Mouse (Mus musculus) heart, embryonic 11.5 days (tissue): ENCODE measurements at regions not wholly inside any gene's neighbourhood (a gene's known extent, or its start where the extent isn't known, plus 50 kb on each side); places are given as distances from the start of the nearest gene placed in this dataset.
"Not testable (repeated sequence)": the region's sequence is repeated elsewhere in the genome, so short reads cannot be mapped to it uniquely, and the experiment has no call there.

Experiments
- ATAC-seq: fragments of 200-750 bp; cut with Nextera tagmentation; replicated peaks from 2 replicates; pipeline ENCODE4 v1.8.0; 2017; ENCODE audit warnings: moderate library complexity; ENCODE audit not compliant: insufficient number of reproducible peaks, low FRiP score, low TSS enrichment
- H3K27ac ChIP-seq: fragments of 300-500 bp; sonication (generic); 2 replicates; pipeline ENCODE4 v1.5.1; 2014; ENCODE audit warnings: mild to moderate bottlenecking, low read depth, low read length
- H3K27me3 ChIP-seq: fragments of 300-500 bp; sonication (generic); 2 replicates; pipeline ENCODE4 v1.6.1; 2014; ENCODE audit warnings: mild to moderate bottlenecking, low read length, mixed read lengths; ENCODE audit not compliant: control insufficient read depth, insufficient read depth
- H3K36me3 ChIP-seq: fragments of 300-500 bp; sonication (generic); 2 replicates; pipeline ENCODE4 v1.6.1; 2014; ENCODE audit warnings: mild to moderate bottlenecking, low read length, moderate library complexity, mixed read lengths; ENCODE audit not compliant: control insufficient read depth, insufficient read depth
- H3K4me1 ChIP-seq: fragments of 300-500 bp; sonication (generic); 2 replicates; pipeline ENCODE4 v1.6.1; 2014; ENCODE audit warnings: low read length; ENCODE audit not compliant: control insufficient read depth, insufficient read depth
- H3K4me2 ChIP-seq: fragments of 300-500 bp; sonication (generic); 2 replicates; pipeline ENCODE4 v1.6.1; 2014; ENCODE audit warnings: mild to moderate bottlenecking, moderate library complexity
- H3K4me3 ChIP-seq: fragments of 300-500 bp; sonication (generic); 2 replicates; pipeline ENCODE4 v1.5.1; 2014; ENCODE audit warnings: low read depth, low read length
- H3K9ac ChIP-seq: fragments of 300-500 bp; sonication (generic); 2 replicates; pipeline ENCODE4 v1.6.1; 2014; ENCODE audit warnings: mild to moderate bottlenecking, low read depth, low read length, moderate library complexity
- H3K9me3 ChIP-seq: fragments of 300-500 bp; sonication (generic); replicated peaks from 2 replicates; pipeline ENCODE4 v1.6.1; 2016; ENCODE audit warnings: low read length; ENCODE audit not compliant: control insufficient read depth
- WGBS: fragments of 180-500 bp; shearing (Covaris S2); extraction: QIAGEN DNeasy Blood & Tissue Kit; methylation state at CpG from one replicate; pipeline ENCODE4 v1.1.7; 2014; ENCODE audit not compliant: insufficient replicate concordance; 5-methylcytosine and 5-hydroxymethylcytosine counted together

DNA sequence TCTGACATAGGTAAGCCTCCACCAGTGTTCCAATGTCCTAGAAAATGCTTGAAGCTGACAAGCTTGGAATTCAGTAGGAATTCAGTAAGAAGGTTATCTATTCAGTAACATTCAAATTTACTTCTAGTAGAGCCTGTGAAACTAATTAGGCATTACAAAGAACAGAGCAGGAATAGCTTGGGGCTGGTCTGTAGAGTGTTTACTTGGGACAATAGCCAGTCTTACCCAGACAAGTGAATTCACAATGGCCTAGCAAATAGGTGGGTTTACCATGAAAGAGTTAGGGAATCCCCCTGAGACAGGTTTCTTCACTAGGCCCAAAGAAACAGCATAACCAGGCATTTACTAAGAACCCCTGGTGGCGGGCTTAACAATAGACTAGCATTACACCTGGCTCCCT, 212.5 kb upstream of the Fbxl4 start:
- WGBS: 87% methylated on average over 1 of the region's 1 CpGs
- ATAC-seq: not testable (repeated sequence)

DNA sequence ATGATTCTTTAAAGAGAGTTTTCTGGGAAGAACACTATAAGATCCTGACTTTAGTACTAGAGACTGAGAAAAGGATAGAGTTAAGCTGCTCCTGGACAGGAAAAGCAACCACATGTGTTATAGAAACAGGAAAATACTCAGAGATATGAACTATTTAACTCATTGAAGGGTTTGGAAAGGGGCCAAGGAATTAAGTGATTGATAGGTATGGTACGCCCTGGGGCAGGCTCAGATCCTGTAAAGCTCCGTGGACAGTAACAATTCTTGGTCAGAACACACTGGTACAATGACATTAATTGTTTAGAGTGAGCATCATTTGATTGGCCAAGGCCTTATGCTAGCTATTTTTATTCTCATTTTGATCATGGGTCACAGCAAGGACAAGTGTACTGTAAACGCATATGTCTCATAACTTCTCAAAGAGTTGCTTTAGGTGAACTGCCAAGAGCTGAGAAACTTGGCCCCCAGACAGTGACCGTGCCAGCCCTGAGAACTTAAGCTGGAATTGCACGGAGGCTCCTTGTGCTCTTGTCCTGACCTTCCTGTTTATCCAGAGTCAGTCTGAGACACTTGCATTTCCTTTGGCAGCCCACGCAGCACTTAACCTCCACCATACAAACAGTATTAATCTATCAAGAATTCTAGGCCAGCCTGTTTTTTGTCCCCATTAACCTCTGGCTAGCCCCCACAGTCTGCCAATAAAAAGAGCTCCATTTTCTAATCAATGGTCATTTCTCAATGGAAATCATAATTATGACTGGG, 210.5 kb upstream of the Fbxl4 start:
- Histone ChIP-seq H3K4me3 (no peak overlapping the region), H3K9me3 (no peaks in the 10 kb centered on the region), H3K4me2 (no peak overlapping the region), H3K27me3 (no peaks in the 10 kb centered on the region), H3K4me1 (no peaks in the 10 kb centered on the region), H3K36me3 (no peaks in the 10 kb centered on the region), H3K9ac (no peak overlapping the region), H3K27ac (no peak overlapping the region)
- no peak for ATAC-seq
- WGBS: 56% methylated on average over 6 of the region's 6 CpGs

More for the DNA sequence above, 212.5 kb upstream of the Fbxl4 start:
- H3K27me3 ChIP-seq, H3K27ac ChIP-seq, H3K9me3 ChIP-seq, H3K9ac ChIP-seq, H3K4me1 ChIP-seq, H3K4me2 ChIP-seq, H3K36me3 ChIP-seq, H3K4me3 ChIP-seq: not testable (repeated sequence)

DNA sequence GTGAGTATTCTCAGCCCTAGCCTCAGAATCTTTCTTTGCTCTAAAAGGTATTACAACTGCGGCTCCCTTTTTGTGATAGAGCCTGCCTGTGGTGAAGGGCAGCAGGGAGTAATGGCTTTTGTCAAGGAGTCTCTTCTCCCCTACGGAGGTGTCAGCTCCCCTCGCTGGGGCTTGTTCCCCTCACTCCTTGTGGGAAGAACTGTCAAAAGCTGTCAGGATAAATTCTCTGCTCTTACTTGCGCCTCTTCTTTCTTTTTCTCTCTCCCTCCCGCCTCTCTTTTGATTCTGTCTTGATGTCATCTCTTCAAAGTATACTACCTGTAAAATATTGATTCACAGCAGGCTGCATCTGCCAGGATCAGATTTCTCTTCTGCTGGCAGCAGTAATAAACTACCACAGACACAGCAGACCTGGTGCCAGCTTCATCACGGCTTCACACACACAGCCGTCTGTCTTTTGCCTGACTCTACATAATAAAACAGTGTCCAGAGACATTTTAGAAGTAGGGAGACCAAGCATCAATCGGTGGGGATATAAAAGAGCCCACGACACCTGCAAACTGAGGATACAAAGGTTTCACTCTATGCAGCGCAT, 205.3 kb upstream of the Fbxl4 start:
- peak overlapping the region; percentile 3; the same call in 1 of the 2 replicates for H3K4me2 ChIP-seq
- H3K9me3 ChIP-seq: no peaks in the 10 kb centered on the region
- H3K27ac ChIP-seq: no peak overlapping the region
- no peak for ATAC-seq
- H3K36me3 ChIP-seq: no peaks in the 10 kb centered on the region
- no peak overlapping the region for H3K4me3 ChIP-seq
- 20% methylated on average over 10 of the region's 10 CpGs for WGBS
- no peak overlapping the region for H3K9ac ChIP-seq
- no peaks in the 10 kb centered on the region for H3K4me1 ChIP-seq
- peaks cover 9% of the 10 kb centered on the region for H3K27me3 ChIP-seq

DNA sequence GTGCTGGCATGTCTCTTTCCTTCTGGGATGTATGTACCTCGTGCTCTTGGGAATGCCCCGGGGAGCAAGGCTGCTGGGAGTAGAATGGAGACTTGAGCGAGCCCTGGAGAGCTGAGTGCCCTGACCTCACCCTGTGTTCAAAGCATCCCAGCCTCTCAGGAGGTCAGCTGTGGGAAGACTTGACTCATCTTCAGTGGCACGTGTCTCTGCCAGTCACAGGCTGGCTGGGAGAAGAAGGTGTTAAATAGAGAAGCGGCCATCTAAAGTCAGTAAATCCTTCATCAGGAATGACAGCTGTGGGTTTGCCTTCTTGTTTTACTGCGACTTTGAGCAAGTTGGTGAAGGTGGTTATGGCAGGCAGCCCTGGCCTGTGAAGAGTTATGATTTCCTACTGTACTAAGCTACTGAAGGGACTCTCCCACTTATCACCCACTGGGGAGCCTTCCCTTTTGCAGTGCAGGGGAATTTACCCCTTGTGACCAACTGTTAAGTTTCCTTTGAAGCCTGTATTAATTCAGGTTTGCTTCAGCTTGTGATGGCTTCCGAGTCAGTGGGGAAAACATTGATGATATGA, 204.3 kb upstream of the Fbxl4 start:
- Histone ChIP-seq H3K4me2 (no peak overlapping the region), H3K4me1 (no peaks in the 10 kb centered on the region), H3K4me3 (no peak overlapping the region), H3K9ac (no peak overlapping the region), H3K36me3 (no peaks in the 10 kb centered on the region), H3K27me3 (peaks cover 9% of the 10 kb centered on the region), H3K9me3 (no peaks in the 10 kb centered on the region), H3K27ac (no peak overlapping the region)
- 14% methylated on average over 7 of the region's 7 CpGs for WGBS
- no peak for ATAC-seq

DNA sequence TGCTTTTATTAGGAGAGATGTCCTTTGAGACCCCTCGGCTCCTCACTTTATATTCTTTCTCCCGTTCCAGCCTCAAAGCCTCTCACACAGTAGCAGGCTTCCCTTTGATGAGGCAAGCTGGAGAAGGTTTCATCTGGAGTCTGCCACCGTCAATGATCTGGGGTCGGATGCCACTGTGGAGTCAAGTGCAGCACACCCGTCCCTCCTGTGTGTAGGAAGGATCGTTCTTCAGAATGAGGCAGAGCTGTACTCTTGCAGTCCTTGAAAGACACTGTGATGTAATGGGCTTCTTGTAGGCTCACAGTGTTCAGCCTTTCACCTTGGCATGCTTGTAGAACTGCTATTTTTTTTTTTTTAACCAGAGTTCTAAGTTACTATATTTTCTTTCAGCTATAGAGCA, 203.7 kb upstream of the Fbxl4 start:
- no peak overlapping the region for H3K4me2 ChIP-seq
- no peak overlapping the region for H3K9ac ChIP-seq
- WGBS: 39% methylated on average over 6 of the region's 6 CpGs
- no peaks in the 10 kb centered on the region for H3K9me3 ChIP-seq
- ATAC-seq: no peak
- no peaks in the 10 kb centered on the region for H3K4me1 ChIP-seq
- H3K27me3 ChIP-seq: peaks cover 9% of the 10 kb centered on the region
- H3K4me3 ChIP-seq: no peak overlapping the region
- no peaks in the 10 kb centered on the region for H3K36me3 ChIP-seq
- no peak overlapping the region for H3K27ac ChIP-seq

DNA sequence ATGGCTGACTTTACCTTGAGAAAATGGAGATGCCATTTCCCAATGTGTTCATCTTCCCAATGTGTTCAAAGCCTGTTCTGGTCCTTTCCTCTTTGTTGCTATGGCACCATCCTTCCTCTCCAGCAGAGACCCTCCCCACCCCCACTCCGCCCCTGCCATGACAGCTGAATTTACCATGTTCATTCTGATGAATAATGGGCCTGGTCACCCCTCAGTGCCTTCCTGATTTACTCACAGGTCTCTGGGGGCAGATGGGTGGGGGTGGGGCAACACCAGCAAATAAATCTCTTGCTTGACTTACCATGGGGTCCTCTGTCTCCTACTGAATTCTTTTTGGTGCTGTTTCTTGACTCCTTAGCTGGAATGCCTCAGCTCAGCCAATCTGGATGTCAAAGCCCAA, 170.9 kb upstream of the Fbxl4 start:
- H3K9ac ChIP-seq: no peak overlapping the region
- no peak overlapping the region for H3K4me3 ChIP-seq
- no peaks in the 10 kb centered on the region for H3K9me3 ChIP-seq
- H3K36me3 ChIP-seq: no peaks in the 10 kb centered on the region
- WGBS: 81% methylated on average over 1 of the region's 1 CpGs
- H3K4me1 ChIP-seq: no peaks in the 10 kb centered on the region
- ATAC-seq: no peak
- H3K27me3 ChIP-seq: no peaks in the 10 kb centered on the region
- H3K27ac ChIP-seq: no peak overlapping the region
- H3K4me2 ChIP-seq: no peak overlapping the region

DNA sequence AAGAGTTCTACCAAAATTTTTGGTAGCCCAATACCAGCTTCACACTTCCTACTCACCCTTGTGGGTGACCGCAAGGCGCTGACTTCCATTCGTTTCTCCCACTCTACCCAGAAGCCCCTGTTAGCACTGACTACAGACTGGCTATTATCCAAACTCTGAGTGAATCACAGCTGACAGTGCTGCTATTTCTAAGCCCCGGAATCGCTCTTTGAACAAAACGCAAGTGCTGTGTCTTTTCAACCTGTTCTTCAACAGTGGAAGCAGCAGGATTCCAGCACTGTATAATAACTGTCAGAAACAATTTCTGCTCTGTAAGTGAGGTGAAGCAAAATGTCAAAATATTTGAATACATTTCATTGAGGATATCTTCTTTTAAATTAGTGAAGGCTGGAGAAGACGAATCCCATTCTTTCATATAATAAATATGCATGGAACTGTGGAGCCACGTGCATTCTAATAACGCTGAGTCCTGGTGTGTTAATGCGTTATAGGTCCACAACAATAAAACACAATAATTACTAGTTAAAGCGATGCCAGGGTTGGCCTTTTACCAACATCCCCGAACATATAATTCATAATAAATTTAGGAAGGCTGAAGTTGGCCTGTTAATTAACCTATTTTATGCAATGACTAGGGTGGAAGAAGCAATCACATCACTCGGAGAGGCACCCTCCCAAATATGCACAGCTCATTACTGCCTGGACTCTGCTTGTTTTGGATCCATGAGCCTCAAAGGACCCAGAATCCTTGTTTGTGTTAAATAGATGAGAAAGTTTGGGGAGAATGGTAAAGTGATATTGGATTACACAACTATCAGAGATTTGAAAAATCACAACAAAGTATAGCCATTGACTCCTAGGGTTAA, 169.0 kb upstream of the Fbxl4 start:
- 85% methylated on average over 13 of the region's 13 CpGs for WGBS
- no peaks in the 10 kb centered on the region for H3K27me3 ChIP-seq

DNA sequence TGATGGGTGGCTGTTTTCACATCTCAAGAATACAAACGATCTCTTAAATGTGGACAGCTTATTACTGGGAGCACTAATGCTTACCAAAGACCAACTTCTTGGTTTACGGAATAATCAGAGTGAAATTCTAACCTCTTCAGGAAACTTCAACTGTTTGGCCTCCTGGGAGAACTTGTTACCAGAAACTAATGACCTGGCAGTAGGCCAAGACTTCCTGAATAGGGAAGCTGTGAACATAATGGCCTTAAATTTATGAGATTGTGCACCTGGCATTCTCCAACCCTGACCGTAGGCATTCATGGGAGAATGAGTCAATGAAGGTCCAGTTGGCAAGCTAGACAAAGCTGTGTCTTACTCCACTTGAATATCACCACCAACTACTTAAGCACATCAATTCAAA, 160.8 kb upstream of the Fbxl4 start:
- no peaks in the 10 kb centered on the region for H3K27me3 ChIP-seq
- no peak overlapping the region for H3K4me2 ChIP-seq
- ATAC-seq: no peak
- no peaks in the 10 kb centered on the region for H3K36me3 ChIP-seq
- H3K27ac ChIP-seq: no peak overlapping the region
- no peak overlapping the region for H3K9ac ChIP-seq
- H3K9me3 ChIP-seq: no peaks in the 10 kb centered on the region
- no peaks in the 10 kb centered on the region for H3K4me1 ChIP-seq
- H3K4me3 ChIP-seq: no peak overlapping the region
- 75% methylated on average over 3 of the region's 3 CpGs for WGBS

More for the DNA sequence above, 169.0 kb upstream of the Fbxl4 start:
- ATAC-seq: no peak
- Histone ChIP-seq H3K9me3 (no peaks in the 10 kb centered on the region), H3K36me3 (no peaks in the 10 kb centered on the region), H3K4me3 (no peak overlapping the region), H3K27ac (no peak overlapping the region), H3K4me1 (no peaks in the 10 kb centered on the region), H3K9ac (no peak overlapping the region), H3K4me2 (no peak overlapping the region)
